Mouse (Mus musculus): Measurements from ENCODE around the gene Gm37240.

- TF ChIP-seq POLR2A (IDR thresholded peaks at IDR 0.05; ENCODE audit: insufficient read depth, low read length) (no peak), CTCF (IDR thresholded peaks at IDR 0.05; ENCODE audit: low read depth, low read length) (no peak)
Measured at GRCm38 (mm10) chr3:85817191-85817590, 70.1 kb downstream of the Gm37240 start, which contains the start of gene Fam160a1.

Measured in ES-Bruce4 (cell line).